Mouse (Mus musculus) gastrocnemius, postnatal 36 days (tissue): Measurements from ENCODE around the gene Cebpzos. TPM values are rescaled to one million over a fixed set of nuclear protein-coding genes. Genes with fewer than 3 reads are reported as not detected.

ENCODE experiments used
- DNase-seq, 2 experiments: peaks; one replicate each; pipeline ENCODE4 v3.0.0; 2022
- intact Hi-C: fragments of 180-260 bp; cut with DNase I; formaldehyde crosslinking; loops from one replicate; pipeline ENCODE4 v1.15.1; 2025
- long read RNA-seq, 2 experiments: library from polyadenylated mRNA; stranded (forward); transcript quantifications; one replicate each; pipeline ENCODE4 v2.0.0; 2021
- total RNA-seq, 2 experiments: library from RNA; stranded (reverse); gene quantifications; 2 replicates each; pipeline ENCODE4 v1.2.3; 2021

Cebpzos gene
- 10 to 100 TPM; 33.4 to 48.2 TPM for total RNA-seq
- long read RNA-seq, experiment 1, transcript Cebpzos-202 (5 exons, 602 nt): major isoform, 37 of 90 reads
- long read RNA-seq, experiment 1, transcript Cebpzos-201 (5 exons, 753 nt): minor isoform, 18 of 90 reads
- long read RNA-seq, experiment 1, partial matches to known transcripts: 34 of 90 reads
- long read RNA-seq, experiment 1, other reads (novel, unspliced or antisense): 1 of 90 reads
- long read RNA-seq, experiment 2, transcript Cebpzos-201 (5 exons, 753 nt): minor isoform, 15 of 103 reads
- long read RNA-seq, experiment 2, transcript Cebpzos-202 (5 exons, 602 nt): major isoform, 41 of 103 reads
- long read RNA-seq, experiment 2, partial matches to known transcripts: 42 of 103 reads
- long read RNA-seq, experiment 2, other reads (novel, unspliced or antisense): 5 of 103 reads

DNA sequence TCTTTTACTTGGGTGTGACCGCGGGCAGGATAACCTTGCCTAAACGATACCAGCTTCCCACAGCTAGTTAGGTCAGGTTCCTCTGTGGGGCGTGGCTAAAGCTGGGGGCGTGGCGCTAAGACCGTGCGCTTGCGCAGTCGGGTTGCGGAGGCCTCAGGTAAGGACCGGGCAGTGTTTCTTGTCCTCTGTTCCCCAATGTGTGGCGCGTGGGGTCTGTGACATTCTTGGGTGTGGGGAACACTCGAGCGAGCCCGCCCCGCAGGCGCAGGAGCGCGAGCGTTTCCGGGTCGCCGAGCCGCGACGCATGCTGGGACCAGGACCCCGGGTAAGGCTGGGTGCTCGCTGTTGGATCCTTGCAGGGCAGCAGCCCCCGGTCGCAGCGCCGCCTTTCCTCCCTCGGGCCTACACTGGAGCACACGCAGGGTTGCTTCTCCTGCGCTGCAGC, at the start of gene Cebpzos:
TSS of gene Cebpzos (plus strand) at position 132 of the 445 bp plus-strand sequence.
- DNase-seq: peak; percentile 71 to 75
- intact Hi-C loops: no loop called here

DNA sequence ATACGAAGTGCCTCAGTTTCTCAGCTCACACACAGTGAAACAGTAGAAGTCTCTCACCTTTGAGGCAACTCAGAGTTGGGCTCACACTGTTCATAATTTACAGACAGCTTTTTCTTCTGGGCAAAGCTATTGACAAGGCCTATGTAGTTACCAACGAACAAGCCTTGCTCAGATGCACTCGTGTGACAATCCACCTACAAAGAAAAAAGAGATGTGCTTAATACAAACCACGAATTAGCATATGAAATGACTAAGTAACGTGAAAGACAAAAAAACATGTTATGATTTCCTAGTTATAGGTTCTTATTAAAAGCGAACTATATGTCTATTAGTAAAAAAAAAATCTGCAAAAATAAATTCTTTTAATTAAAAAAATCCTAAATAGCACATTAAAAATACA, 42.4 kb upstream of the Cebpzos start:
- intact Hi-C loops: no loop called here
- no peak for DNase-seq

DNA sequence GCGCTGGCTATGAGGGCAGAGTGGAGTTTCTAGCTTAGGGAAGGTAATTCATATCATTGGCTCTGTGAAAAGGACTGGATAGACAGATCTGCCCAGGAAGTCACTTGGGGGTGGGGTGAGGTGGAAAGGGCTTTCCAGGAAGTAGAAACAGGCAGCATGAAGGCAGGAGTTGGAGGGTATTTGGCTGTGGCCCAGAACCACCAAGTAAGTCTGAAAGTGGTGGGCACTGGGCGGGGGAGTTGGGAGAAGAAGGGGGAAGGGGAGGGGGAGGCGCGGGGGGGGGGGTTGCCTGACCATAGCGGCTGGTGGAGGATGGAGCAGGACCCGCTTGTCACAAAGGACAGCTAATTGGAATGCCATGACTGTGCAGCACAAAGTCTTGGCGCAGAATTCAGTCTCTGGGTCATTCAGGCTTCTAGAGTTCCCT, 34.4 kb upstream of the Cebpzos start:
- intact Hi-C loops: no loop called here
- no peak for DNase-seq

DNA sequence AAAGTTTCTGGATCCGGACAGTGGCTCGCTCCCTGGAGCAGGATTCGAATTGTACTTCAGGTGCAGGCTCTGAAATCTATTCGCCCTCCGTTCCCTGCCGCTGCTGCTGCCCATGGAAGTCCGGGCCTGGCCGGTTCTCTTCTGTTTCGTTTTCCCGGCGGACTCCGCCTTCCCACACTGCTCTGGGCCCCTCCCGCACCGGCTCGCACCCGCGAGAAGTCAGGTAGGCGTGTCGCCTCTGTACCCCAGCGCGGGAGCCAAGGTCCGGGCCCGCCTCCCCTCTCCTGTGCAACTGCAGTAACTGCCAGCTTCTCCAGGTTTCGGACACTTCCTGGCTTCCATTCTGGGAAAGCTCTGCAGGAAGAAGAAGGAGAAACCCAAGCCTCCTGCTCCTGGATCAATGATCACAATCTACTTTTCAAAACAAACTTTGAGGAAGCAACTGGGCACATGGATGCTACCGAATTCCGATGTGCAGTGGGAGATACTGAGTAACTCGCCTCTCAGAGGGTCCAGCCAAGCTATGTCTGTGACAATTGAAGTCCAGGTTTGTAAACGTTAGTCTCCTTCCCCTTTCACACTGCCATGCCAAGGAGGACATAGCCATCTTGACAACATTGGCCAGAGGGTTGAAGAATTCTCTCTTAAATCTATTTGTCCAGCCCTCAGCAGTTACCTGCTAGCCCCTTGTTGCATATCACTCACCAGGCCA, 33.7 kb upstream of the Cebpzos start, which contains the start of gene Eif2ak2:
TSS of gene Eif2ak2 (minus strand) at position 173 of the 712 bp plus-strand sequence.
- DNase-seq: peak; percentile 71 to 74
- intact Hi-C loops: no loop called here

DNA sequence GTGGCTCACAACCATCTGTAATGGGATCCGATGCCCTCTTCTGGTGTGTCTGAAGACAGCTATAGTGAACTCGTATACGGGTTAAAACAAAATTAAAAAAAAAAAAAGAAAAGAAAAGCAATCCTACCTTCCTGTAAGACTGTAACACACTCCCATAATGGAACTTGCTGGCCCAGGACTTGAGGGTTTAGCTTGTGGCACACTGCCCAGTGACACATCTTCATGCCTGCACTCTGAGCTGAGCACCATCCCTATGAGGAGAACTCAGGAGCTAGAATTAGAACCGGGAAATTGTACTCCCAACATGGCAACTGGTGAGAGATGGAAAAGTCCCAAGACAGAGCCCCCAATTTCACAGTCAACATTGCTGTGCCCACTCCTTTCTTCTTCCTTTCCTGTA, 33.0 kb upstream of the Cebpzos start:
- intact Hi-C loops: no loop called here

DNA sequence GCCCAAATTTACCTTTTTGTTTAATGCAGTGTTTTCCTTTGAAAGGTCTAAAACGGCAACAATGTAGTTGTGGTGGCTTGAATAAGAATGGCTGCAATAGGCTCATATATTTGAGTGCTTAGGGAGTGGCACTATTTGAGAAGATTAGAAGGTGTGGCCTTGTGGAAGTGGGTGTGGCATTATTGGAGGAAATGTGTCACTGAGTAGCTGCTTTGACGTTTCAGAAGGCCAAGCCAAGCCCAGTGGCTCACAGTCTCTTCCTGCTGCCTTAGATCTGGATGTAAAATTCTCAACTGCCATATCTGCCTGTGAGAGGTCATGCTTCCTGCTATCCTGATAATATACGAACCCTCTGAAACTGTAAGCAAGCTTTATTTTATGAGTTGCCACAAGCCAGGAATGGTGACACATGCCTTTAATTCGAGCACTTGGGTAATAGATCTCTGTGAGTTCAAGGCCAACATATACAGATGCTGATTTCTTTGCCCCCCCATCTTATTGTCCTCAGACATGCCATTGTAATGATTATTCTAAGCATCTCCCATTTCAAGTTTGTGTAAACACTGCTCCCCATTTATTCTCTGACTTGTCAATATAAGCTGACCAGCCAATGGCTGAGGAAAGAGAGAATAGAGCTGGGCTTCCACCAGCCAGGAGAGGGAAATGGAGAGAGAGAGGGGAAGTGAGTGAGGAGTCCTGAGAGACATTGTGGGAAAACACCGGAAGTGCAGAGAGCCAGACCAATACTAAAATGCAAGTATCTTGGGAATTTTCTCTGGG, 30.8 kb upstream of the Cebpzos start:
- DNase-seq: no peak
- intact Hi-C loops: no loop called here

More for the DNA sequence above, 33.0 kb upstream of the Cebpzos start:
- DNase-seq: no peak

DNA sequence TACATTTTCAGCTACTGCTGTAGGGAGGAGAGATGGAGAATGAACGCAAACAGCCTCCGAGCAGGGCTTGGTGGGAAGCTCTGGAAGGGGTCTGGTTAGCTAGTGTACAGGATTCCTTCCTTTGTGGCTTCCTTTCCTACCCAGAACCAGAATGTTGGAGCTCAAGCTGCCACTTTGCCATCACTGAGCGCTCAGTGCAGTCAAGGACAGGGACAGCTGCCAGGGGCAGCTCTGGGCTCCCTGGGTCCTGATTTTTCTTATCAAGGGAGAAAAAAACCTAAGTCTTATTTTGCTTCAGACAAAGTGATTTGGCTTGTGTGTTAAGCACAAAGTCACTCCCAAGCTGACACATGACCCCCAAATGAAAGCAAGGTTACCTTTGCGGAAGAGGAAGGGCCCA, 27.7 kb upstream of the Cebpzos start:
- intact Hi-C loops: no loop called here
- DNase-seq: no peak

DNA sequence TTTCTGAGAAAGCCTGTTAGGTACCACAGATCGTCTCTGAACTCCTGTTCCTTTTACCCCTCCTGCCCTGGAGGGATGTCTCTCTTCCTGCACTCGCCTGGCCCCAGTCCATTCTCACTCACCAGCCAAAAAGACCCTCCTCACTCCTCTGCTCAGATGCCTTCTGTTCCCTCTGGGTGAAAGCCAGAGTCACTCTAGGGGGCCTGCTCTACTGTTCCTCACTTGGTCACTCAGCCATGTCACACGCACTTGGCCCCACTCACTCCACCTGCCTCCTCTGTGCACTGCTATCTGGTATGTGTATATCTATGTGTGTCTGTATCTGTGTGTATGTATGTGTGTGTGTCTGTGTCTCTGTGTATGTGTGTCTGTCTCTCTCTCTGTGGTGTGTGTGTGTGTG, 27.1 kb upstream of the Cebpzos start:
- intact Hi-C loops: no loop called here
- no peak for DNase-seq

DNA sequence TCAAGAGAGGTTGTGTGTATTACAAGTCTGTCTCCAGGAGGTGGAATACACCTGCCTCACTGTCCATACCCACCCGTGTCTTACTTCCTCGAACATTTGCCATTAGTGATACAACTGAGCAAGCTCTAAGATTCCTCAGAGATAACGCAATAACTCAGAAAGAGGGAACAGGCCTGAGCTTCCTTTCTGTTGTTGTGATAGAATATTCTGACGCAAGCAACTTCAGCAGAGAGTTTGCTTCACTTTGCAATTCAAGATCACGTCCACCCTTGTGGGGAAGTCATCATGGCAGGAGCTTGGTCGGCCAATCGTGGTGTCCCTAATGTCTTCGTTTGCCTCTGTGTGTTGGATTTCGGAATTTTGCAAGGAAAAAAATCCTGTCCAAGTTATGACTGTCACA, 25.3 kb upstream of the Cebpzos start:
- intact Hi-C loops: no loop called here
- no peak for DNase-seq

DNA sequence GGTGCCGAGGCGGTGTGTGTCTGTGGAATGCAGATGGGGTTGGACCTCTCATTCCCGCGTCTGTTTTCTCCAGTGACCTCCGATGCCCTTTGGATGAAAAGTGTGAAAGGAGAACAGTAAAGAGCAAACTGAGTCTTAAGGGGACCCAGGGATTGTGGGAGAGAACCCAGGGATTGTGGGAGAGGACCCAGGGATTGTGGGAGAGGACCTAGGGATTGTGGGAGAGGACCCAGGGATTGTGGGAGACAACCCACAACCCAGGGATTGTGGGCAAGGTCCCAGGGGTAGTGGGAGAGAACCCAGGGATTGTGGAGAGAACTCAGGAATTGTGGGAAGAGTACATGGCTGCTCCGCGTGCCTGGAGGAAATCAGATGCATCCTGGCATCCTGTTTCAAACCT, 21.3 kb upstream of the Cebpzos start:
- intact Hi-C loops: no loop called here
- no peak for DNase-seq

DNA sequence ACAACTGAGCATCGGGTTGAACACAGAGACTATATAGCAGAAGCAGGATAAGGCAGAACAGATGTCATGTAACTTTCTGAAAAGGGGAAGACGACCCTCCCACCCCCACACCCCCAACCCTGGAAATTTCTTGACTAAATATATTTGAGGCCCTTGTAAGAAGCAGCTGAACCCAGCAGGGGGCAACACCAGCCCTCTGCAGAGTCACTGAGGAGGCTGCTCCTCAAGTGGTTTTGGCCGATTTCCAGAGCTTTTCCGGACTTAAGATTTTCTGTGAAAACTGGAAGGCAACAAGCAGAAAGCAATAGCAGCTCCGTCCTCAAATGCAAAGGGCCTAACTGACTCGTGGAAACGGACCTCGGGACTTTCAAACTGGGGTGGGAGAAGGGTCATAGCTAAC, 20.9 kb upstream of the Cebpzos start:
- intact Hi-C loops: no loop called here
- no peak for DNase-seq

DNA sequence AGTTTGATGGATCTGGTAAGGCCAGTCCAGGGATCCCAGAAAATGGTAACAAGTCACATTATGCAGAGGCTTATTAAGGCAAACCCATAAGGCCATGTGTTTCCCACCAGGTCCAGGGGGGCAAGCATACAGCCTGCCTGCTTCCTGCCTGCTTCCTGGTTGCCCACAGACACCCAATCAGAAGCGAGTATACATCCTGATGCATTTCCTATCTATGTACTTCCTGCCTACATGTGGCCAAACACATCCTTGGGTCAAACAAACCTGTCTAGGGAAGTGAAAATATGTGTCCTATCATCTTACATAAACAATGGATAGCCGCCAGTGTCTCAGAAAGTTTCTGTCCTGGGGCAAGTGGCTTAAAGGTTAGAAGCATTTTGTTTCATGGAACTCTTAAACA, 13.1 kb upstream of the Cebpzos start:
- intact Hi-C loops: no loop called here
- DNase-seq: no peak

DNA sequence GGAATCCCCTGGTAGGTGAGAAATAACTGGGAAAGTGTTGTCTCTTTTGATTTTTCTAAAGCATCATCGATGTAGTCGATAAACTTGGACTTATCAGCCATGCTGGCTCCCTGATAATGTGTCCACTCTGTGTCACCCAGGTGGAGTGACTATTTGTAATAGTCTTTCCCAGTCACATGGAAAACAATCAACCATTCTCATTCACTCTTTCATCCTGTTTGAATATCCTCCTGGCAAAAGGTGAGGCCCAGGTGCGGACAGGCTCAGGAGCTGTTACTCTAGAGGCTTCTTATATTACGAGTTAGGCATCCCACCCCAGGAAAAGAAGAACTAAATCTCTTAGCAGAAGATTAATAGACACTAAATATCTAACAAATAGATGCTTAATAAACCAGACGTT, 9.4 kb upstream of the Cebpzos start, which contains the start of gene Sult6b1:
TSS of gene Sult6b1 (minus strand) at position 101 of the 400 bp plus-strand sequence.
- no peak for DNase-seq
- intact Hi-C loops: no loop called here

DNA sequence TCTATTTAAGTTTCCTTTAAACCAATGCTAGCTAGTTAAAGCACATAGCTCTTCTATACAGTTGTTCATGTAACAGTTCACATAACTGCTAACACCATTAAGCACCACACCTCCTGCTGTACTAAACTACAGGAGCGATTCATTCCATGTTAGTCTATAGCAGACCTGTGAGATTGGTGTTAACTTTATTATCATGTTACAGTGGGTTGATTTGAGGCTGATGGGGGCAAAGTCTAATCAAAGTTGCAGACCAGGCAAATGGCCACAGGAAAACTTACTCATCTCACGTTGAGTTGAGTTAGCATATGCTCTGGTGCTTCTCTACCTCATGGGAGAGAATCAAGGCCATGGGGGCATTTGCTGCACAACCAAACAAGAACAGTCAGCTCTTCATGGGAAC, 6.9 kb upstream of the Cebpzos start:
- intact Hi-C loops: no loop called here
- DNase-seq: no peak

DNA sequence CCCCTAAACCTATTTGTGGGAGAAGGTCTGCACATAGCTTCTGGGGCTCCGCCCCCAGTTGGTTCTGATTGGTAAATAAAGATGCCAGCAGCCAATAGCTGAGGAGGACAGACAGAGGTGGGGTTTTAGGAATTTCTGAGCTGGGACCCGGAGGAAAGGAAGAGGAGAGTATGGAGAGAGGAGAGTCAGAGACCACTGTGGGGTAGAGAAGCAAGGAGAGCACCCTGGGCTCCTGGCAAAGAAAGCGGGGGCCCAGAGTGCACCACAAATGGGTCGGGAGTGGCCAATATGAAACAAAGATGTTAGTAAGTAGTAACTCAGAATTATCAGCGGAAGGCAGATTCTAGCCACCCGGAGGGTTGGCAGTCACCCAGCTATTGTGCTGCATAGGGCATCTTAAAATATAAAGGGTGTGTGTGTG, 3.4 kb upstream of the Cebpzos start:
- intact Hi-C loops: no loop called here

DNA sequence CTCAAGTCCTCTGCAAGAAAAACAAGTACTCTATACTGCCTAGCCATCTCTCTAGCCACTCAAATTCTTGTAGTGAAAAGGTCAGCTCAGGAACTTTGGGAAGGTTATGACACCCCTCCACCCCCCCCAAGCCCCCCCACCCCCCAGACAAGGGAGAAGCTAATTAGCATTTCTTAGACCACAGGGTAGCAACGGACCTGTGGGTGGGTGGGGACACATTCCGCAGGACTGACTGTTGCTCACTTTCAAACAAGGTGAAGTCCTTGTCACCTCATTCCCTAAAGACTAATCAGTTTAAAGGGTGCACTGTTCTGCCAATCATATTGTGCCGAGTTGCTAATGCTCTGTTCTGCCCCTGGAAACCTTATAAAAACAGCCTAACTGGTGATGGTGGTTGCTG, 2.4 kb upstream of the Cebpzos start:
- DNase-seq: no peak
- intact Hi-C loops: no loop called here

More for the DNA sequence above, 3.4 kb upstream of the Cebpzos start:
- DNase-seq: no peak

DNA sequence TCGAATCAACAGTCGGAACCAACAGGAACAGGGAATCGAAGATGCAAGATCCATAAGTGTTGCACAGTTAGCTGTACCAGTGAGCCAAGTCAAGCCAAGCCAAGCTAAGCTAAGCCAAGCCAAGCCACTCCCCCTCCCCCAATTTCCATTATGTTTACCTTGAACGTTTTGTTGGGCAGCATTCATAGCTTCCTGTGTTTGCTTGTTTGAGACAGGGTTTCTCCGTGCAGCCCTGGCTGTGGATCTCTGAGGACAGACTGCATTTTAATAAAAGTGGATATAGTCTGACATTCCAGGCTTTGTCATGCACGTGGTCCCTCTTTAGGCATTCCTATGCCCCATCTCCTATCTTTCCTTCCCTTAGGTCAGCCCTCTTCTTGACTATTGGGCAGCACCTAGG, 528 bp upstream of the Cebpzos start:
- no peak for DNase-seq
- intact Hi-C loops: no loop called here

DNA sequence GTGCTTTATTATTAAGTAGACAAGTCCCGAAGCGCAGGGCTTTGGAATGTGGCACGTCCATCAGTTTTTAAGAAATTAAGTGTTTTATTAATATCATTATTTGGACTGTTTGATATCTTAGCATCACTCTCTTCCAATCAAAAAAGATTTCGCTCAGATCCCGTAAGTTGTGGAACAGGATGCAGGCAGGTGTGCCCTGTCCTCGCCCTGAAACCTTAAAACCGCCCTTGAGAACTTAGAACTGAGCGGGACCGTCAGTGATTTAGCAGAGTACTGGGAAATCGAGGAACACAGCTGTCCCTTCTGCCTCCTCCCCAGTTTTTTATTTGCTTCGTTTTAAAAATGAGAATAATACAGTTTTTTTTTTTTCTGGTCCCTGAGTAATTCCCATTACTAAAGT, 599 bp downstream of the Cebpzos start:
- DNase-seq: no peak
- intact Hi-C loops: no loop called here

DNA sequence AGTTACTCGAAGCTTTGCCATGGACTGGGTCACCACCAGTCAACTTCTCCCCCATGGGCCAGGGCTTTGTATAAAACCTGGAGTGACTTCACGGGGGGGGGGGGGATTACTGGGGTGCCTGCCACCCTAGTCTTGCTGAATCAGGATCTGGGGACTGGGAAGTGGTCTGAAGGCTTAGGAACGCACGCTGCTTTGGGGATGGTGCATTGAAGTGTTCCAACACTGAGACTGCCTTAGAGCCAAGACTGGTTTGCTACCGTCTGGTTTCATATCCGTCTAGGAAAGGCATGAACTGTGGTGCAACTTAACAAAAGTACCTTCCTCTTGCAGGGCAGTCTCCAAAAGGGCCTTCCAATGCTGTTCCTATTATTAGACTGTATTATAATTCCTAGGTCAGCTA, 1.4 kb downstream of the Cebpzos start:
- intact Hi-C loops: no loop called here
- no peak for DNase-seq

DNA sequence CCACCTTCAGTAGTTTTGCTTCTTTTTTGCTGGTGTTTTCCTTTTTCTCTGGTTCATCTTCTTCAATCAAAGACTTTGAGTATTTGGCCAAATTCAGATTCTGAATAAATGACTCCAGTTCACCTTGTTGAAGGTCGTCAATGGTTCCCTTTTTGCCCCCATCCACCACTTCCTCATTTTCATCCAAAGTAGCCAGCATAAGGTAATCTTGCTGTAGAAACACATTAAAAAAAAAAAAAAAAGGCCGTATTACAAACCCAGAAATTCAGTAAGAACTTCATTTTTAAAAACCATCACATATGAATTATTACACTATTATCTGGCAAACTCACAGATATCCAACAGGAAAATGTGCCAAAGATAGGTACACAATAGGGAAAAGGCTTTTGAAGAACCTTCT, 19.6 kb downstream of the Cebpzos start:
- intact Hi-C loops: no loop called here
- no peak for DNase-seq
